Mouse (Mus musculus): ENCODE data around the gene Lbr. TPM values are rescaled to one million over a fixed set of nuclear protein-coding genes. Genes with fewer than 3 reads are reported as not detected.

The Lbr gene
- polyA plus RNA-seq, 1 experiment from 2014 or later = 51.2 TPM

Other genes starting within 250 kb of the Lbr start
- 28.0 and 35.6 TPM in 2 replicates for gene Enah, start 176.9 kb upstream of the Lbr start, polyA plus RNA-seq (2015; fragmentation: Nextera tagmentation; extraction: Ambion mirVana)